Mouse (Mus musculus) frontal cortex, adult 2 months (tissue): ENCODE measurements around the gene Atxn7l1. TPM values are rescaled to one million over a fixed set of nuclear protein-coding genes. Genes with fewer than 3 reads are reported as not detected.

Source experiments
- DNase-seq, 2 experiments: peaks; one replicate each; pipeline ENCODE4 v3.0.0; 2022; ENCODE audit warnings: low spot score in 1 of 2; ENCODE audit errors: extremely low spot score in 1 of 2
- polyA plus RNA-seq: library from polyadenylated mRNA; depleted of rRNA; stranded (reverse); fragments of >200 nt; gene quantifications from 2 replicates; pipeline ENCODE4 v1.2.3, GENCODE M21; 2012

Gene Atxn7l1
- polyA plus RNA-seq, 1 experiment = 37.0 TPM

DNA sequence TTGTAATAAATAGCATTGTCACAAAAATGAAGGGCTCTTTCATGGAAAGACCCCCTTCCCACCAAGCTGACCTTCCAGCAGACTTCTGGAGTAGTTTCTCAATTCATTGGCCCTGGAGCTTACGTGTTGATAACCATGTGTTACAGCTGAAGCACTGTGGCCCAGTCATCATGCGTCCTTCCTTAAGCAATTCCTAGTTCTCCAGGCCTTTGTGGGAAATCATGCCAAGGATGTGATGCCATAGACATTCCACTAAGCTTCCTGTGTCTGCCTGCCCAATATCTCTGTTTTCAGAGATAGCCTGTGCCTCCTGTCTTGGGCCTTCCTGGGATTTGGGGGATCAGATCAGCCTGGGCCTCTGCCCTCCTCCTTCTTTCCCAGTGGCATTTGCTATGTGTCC lies 32.9 kb downstream of the Atxn7l1 start:
- no peak for DNase-seq

DNA sequence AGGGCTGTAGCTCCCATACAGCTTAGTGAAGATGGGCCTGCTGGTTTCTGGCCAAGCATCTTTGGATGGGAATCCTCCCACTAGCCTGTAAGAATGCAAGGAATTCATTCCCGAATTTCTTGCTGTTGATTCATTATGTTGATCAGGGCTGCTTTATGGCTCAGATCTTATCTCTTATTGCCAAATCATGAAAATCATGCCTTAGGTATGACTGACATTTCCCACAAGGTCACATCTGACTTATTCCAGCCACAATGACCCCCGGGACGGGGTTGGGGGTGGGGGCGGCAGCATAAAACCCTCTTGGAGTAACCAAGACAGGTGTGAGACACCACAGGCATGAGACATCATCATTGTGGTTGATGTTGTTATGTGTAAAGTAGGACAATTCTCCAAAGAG lies 34.4 kb downstream of the Atxn7l1 start:
- DNase-seq = no peak

DNA sequence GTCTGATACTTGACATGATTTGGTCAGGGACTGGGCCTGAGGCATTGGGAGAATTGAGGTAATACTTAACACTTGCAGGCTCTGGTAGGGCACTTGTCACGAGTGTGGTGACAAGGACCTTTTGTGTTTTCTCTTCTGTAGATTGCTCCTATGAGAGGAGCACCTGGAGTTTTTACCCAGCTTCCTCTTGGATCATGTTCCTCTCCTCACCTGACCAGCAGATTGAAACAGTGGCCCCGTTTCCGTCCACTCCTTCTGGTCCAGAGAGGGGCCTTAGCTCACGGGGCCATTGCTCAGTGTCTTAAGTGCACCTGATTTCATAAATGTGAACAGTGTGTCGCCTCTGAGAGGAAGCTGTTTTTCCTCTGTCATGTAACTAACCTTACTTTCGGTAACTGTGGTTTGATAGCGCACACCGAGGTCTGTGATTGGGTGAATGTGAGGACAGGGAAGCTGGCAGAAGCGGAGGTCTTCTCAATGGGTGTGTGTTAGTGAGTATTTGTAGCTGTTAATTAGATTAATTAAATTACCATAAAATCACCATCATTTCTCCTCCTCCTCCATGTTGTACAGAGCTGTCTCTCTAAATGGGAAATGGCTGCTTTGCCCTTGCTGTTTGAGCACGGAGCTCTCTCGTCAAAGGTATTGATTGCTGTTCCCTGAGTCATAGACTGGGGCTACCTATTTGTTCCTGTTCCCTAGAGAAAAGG lies 35.1 kb downstream of the Atxn7l1 start:
- DNase-seq = no peak

DNA sequence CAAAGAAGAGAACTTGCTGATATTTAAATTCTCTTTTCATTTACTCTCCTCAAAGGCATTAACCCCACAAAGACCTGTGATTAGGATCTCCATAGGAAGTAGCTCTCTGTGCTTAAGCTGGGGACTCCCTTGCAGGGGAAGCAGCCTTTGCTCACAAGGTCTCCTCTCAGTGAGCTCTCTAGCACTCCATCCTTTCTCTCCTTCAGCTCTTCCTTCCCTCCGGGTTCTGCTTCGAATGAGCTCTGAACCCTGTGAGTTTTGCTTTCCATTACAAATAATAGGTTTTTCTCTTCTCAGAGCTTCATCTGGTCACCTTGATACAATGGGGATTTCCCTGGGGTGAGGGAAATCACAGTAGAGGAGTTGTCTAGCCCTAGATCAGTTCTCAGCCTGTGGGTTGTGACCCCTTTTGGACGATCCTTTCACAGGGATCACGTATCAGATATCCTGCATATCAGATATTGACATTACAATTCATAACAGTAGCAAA lies 35.7 kb downstream of the Atxn7l1 start:
- no peak for DNase-seq

DNA sequence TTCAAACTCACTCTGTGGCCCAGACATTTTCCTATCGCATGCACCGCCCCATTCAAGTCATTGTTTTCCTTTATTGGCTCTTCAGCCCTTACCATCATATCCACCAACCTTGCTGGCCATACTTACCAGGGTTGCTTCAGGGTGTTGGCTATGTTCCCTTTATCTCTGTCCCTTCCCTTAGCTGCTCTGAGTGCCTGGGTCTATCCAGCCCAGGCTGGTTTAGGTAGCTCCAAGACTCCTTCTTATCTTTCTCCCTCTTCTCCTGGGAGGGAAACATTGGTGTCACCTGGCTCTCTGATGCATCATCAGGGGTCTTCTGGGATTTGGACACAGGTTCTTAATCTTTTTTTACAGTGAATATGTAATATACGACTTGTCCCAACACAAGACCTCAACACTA lies 36.6 kb downstream of the Atxn7l1 start:
- DNase-seq = no peak

DNA sequence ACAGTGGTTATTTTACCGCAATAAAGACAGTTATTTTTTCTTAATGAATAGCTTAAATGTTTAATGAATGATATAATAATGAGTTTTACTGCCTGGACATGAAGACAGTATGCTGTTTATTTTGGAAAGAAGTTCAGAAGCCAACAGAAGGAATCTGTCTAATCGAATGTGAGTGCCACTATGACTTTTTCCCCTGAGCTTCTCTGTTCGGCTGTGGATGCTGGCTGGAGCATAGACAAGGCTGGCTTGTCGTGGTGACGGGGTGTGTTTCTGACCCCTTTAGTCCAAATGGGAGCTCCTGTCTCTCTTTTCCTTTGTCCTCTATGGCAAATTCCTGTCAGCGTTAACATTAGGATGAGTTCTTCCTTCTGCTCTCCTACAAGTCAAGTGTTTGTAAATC lies 37.6 kb downstream of the Atxn7l1 start:
- no peak for DNase-seq

DNA sequence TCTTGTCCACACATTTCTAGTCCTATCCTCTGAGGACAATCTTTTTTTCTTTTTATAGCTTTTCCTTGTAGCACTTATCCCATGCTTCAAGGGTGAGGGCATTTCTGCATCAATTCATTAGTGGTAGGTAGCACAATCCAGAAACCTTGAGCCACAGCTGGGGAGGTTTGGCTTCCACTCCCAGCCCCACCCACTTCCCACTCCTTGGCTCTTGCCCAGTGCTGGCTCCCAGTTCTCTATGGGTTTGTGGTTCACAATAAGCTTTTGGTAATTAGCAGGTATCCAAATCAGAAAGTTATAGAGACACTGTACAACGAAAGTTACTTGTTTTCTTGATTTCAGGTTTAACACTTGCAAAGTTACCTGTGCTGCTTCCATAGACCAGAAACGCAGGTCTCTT lies 38.8 kb downstream of the Atxn7l1 start:
- DNase-seq = no peak

DNA sequence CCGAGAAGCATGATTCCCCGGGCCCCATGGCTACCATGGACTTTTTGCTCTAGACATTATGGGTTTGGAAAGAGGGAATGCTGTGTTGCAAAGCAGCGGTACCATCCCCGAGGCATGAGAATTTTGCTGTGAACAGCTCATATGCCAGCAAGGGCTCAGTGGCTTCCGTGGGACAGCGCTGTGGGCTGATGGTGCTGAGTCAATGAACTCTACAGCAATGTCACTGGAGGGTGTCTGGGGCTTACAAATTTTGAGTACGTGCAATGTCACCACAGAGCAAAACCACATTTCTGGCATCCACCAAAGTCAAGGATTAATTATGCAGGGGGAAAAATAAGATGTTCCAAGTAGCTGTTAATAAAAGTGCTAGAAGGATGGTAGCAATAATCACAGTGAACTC lies 42.6 kb downstream of the Atxn7l1 start:
- DNase-seq = no peak

DNA sequence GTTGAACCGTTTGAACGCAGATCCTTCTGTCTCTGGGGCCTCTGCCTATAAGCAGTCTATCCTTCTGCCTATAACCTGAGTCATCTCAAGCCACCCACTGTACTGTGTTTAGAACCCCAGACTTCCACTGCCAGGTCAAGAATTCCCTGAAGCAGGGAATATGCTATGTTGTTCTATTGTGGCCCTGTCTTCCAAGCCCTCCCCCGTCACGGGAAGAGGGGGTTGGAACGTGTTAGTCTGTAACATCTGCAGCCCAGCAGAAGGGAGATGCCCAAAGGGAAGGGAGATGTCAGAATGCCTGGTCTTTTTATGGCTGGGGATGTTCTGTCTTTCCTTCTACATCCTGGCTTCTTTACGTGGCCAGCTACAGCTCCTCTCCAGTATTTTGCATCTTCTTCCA lies 43.1 kb downstream of the Atxn7l1 start:
- DNase-seq = peak in 1 of 2 experiments; percentile 29

DNA sequence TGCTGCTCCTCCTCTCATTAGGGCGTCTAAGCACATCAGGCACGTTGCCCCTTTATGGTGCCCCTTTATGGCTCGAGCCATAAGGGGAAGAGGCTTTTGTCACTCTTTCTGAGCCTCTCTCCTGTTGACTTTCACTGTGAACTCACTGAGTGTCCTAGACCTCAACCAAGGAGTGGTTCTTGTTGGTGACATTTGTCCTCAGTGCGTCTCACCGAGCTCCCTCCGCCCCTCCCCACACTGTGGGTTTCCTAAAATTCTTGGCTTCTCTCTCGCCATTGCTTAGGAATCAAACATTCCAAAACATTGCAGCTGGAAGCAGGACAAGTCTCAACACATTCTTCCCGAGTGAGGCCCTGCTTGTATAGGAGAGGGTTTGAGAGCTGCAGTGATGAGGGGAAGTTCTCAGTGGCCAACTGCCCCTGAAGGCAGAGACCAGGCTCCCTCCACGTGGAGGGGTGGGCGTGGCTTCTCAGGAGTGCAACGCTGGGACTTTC lies 46.0 kb downstream of the Atxn7l1 start:
- DNase-seq = no peak

DNA sequence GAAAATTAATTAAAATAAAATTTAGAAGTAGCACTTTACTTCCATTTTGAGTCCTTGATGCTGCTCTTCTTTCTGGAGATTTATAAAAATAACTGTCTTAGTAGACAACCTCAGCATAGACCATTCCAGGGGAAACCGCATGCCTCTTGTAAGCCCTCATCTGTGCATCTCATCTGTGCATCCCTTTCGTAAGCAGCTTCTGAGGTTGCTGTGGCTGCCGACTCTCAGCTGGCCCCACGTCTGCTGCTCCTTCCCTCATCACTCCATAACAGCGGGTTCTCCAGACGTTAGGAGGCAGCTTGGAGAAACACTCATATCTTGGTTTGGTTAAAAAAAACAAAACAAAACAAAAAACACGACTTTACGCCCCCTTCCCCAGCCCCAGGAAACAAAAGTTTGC lies 47.7 kb downstream of the Atxn7l1 start:
- peak in 1 of 2 experiments; percentile 20 for DNase-seq

DNA sequence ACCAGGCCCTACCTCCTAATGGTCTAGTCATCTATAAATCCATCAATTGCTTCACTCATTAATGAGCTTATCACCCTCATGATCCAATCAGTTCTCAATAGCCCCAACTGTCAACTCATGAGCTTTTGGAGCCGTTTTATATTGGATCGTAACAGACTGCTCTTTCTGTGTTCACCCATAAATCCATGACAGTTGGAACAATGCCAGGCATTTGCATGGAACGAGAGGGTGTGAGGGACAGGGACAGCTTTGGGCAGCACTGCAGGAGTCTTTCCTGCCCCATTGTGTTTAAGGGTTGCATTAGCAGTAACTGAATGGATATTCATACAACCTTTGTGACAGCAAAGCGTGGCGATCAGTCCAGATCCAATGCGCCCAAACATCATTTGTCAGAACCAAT lies 49.8 kb downstream of the Atxn7l1 start:
- no peak for DNase-seq

DNA sequence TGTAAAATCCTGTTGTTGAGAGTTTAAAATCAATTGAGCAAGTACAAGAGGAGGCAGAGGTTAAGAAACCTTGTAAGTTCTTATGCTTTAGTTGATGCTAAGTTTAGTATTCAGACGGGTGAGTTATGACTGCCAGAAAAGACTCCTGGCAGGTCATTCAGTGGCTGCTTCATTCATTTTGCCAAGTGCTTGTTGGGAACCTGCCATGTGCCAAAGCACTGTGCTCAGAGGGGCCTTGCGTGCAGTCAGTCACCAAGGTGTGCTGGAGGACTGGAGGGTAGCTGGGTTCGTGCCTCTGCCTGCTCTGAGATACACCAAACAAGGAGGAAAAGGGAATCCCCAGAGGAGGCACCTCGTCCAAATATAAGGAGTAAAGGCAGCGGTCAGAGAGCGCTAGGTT lies 50.3 kb downstream of the Atxn7l1 start:
- no peak for DNase-seq

DNA sequence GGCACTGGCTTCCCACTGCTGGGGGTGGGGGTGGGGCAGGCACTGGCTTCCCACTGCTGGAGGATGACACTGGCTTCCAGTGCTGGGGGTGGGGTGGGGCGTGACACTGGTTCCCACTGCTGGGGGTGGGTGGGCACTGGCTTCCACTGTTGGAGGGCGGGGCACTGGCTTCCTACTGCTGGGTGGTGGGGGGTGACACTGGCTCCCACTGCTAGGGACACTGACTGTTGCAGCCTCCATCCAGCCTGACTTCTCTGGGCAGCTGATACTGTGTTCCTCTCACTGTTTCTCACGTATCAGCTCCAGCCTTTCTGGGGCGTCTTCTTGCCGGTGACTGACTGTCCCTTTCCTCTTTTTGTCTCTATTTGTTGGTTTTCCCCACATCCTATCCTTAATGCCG lies 53.6 kb downstream of the Atxn7l1 start:
- DNase-seq = no peak

DNA sequence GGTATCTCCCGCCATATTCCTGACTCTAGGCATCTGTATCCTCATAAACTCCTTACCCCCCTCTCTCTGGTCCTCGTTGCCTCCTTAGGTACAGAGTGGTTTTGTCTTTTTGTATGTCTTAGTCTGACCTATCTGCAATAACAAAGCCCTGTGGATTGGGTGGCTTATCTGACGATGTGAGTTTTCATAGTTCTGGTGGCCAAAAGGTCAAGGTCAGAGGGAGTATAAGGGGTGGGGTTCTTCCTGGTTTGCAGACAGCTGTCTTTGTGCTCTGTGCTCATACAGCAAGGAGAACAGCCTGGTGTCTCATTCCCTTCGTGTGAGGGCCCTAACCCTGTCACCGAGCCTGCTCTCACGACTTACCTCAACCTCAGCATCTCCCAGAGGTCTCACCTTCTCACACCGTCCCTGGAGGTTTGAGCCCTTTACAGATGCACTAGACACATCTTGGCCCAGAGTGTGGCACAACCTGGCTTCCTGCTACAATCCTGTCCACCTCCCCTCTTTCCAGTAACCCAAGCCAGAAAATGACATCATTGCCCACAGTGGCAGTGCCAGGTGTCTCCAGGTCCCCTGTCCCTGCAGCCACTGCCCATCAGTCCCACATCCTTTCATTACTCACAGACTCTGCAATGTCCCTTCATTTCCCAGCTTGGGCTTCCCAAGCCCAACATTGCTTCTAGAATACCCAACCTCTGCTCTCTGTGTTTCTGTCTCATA lies 54.2 kb downstream of the Atxn7l1 start:
- no peak for DNase-seq

DNA sequence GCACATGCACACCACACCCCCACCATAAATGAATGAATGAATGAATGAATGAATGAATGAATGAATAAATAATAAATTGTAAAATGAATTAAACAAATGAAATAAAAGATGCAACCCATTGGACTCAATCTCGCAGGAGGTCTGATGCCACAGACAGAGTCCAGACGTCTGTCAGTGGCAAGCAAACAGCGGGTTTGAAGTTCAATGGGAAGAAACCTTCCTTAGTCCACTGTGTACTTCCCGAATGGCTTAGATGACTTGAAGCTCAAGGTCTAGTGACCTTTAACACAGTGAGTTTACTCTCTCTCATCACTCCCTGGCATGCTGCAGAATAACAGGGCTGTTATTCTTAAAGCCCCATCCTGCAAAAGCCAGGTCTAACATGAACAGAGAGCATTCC lies 57.8 kb downstream of the Atxn7l1 start:
- no peak for DNase-seq

DNA sequence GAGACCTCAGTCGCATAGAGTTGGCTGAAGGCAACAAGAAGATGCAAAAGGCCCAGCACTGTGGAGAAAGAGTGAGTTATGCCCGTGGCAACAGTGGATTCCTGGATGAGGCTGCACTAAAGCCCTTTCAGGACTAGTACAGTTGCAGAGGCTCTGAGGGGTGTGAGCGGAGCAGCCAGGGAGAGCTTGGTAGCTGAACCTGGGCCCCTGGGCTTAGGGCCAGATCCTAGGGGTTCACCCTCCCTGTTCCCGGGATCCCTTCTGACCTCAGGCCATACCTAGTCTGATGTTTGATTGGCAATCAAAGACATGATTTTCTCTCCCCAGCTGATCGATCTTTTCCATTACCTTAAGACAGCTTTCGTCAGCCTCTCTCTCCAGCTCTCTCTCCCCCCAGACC lies 58.8 kb downstream of the Atxn7l1 start:
- no peak for DNase-seq

DNA sequence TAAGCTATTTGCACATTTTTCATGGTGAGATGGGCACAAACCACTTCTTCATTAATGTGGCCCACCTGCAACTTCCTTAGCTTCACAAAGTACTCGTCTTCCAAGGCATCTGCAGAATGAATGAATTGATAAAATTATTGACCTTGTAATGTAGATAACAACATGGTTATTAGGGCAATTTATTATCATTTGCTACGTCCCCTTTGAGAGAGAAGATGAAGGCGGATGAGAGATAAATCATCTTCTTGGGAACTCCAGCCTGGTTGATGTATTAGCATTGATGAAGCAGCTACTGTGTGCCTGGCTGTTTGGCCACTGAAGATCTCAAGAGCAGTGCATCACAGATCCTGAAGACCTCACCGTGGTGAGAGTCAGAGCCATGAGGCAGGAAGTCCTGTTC lies 63.4 kb downstream of the Atxn7l1 start:
- DNase-seq = no peak

DNA sequence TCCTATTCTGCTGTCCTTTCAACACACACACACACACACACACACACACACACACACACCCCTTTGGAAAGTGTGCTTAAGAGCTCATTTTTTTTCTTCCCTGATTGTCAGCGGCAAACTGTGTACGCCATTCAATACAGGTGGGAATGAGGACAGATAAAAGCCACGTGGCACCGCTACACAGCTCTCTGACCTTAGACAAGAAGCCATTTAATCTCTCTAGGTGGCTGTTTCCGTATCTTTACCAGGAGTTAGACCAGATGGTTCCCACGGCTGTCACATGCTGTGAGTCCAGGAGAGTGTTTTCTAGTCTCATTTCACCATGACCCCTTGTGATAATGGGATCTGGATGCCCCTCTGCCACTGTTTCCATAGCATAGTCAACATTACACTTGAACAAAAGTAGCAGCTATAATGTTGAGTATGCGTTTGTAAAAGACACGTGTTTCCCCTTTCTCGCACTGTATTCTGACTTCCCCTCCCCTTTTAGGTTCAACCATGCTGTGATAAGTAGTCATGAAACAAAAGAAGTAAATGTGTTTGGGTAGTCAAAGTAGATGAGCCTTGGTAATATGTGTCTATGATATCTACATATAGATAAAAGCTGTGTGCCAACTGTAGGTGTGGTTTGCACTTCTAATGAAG lies 70.8 kb downstream of the Atxn7l1 start:
- DNase-seq = no peak

DNA sequence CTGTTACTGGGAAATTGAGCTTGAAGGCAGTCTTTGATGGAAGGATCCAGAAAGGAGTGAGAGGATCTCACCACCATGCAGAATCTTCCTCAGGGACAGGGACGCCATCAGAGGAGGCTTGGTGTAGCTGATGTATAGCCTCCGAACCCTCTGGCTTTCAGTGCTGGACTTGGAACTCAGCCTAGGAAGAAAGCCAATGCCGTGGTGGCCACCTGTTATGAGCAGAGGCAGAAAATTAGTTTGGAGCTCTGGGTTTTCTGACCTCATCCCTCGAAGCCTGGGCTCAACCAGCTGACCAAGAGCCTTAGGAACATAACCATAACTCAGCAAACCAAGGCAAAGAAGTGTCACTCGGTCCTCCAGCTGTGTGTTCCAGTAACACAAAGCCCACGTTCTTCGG lies 71.9 kb downstream of the Atxn7l1 start:
- DNase-seq = no peak

DNA sequence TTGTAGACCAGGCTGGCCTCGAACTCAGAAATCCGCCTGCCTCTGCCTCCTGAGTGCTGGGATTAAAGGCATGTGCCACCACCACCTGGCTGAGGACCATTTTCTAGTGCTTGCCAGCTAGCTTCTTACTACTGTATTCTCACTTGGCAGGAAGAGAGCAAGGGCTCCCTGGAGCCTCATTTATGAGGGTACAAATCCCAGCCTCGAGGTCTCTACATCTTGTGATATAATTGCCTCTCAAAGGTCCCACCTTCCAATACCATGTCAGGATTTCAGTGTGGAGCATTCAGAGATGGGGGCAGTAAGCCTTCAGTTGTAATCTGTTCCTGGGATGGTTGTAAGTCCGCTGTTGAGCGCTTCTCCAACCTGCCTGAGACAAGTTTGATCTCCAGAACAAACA lies 72.6 kb downstream of the Atxn7l1 start:
- DNase-seq = no peak
